Mouse (Mus musculus) inflammation-experienced regulatory T-cells (primary cell): ENCODE results near the gene Gm21738. TPM values are rescaled to one million over a fixed set of nuclear protein-coding genes. Genes with fewer than 3 reads are reported as not detected.

ENCODE experiments used
- polyA plus RNA-seq, 2 experiments: library from polyadenylated mRNA; unstranded; fragments of 100-300 nt; shearing (Covaris generic); gene quantifications; one replicate each; pipeline ENCODE4 v1.2.1; 2017

Gene Gm21738
- 10 to 100 TPM; 19.8 to 60.3 TPM for polyA plus RNA-seq

DNA sequence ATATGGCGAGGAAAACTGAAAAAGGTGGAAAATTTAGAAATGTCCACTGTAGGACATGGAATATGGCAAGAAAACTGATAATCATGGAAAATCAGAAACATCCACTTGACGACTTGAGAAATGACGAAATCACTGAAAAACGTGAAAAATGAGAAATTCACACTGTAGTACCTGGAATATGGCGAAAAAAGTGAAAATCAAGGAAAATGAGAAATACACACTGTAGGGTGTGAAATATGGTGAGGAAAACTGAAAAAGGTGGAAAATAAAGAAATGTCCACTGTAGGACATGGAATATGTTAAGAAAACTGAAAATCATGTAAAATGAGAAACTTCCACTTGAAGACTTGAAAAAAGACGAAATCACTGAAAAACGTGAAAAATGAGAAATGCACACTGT lies at the start of gene Gm21738:
Gm21738 (minus strand) TSS at position 101 of the 400 bp plus-strand sequence.

Other genes starting within 250 kb of the Gm21738 start
- gene Gm2244, start 131.0 kb upstream of the Gm21738 start, polyA plus RNA-seq = 1 to 10 TPM in 1 of 2 experiments, under 1 TPM in 1; 0.57 to 1.2 TPM
- gene Gm2237, start 166.2 kb upstream of the Gm21738 start, polyA plus RNA-seq = 10 to 100 TPM in 1 of 2 experiments, 1 to 10 TPM in 1; 7.2 to 15.4 TPM
- not detected for gene Gm5458, start 183.7 kb upstream of the Gm21738 start, polyA plus RNA-seq